Mouse (Mus musculus): ENCODE measurements around the gene Map3k12. TPM values are rescaled to one million over a fixed set of nuclear protein-coding genes. Genes with fewer than 3 reads are reported as not detected.

Gene Map3k12
- total RNA-seq, 2 experiments from 2014 or later = 6.1 to 6.3 TPM

DNA sequence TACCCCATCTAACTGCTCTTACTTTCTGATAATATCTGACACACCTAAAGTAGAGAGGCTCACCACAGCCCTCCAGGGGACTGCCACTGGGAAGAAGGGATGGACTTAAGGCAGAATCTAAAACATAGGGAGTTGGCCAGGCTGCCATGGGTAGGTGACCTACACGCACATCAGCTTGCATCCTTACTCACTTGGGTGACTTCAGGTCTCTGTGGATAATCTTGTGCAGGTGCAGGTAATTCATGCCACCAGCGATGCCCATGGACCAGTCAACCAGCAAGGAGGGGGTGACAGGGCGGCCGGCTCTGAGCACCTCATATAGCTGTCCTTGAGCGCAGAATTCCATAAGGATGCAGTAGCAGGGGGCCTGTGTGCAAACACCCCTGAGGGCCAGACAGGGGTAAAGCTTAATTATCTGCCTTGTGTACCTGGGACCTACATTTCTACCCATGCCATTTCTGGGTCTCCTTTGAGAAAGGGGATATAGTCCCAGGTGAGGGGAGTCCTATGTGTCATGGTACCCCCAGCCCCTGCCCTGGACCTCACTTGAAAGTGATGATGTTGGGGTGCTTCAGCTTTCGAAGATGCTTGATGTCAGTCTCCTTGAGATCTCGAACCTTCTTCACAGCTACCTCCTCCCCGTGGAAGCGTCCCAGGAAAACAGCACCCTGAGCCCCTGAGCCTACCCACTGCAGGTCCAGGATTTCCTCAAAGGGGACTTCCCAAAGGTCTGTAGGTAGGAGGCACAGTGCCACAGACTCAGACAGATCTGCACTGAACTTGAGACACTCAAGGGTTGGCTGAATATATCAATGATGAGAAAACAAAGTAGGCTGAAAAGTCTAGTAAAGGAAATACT lies 12.7 kb downstream of the Map3k12 start:
- no peak for DNase-seq (ENCODE audit: low spot score in 2 of 2)

GRCm38 (mm10) chr15:102503447-102503846 lies 13.4 kb downstream of the Map3k12 start, which contains the start of gene Gm10337:
Gene Gm10337, plus strand, starts transcription at chr15:102503722.
- DNase-seq (ENCODE audit: low spot score in 2 of 2) = no peak

- DNase-seq (ENCODE audit: low spot score in 2 of 2) = no peak
Observed at GRCm38 (mm10) chr15:102502254-102502840, 14.5 kb downstream of the Map3k12 start.

DNA sequence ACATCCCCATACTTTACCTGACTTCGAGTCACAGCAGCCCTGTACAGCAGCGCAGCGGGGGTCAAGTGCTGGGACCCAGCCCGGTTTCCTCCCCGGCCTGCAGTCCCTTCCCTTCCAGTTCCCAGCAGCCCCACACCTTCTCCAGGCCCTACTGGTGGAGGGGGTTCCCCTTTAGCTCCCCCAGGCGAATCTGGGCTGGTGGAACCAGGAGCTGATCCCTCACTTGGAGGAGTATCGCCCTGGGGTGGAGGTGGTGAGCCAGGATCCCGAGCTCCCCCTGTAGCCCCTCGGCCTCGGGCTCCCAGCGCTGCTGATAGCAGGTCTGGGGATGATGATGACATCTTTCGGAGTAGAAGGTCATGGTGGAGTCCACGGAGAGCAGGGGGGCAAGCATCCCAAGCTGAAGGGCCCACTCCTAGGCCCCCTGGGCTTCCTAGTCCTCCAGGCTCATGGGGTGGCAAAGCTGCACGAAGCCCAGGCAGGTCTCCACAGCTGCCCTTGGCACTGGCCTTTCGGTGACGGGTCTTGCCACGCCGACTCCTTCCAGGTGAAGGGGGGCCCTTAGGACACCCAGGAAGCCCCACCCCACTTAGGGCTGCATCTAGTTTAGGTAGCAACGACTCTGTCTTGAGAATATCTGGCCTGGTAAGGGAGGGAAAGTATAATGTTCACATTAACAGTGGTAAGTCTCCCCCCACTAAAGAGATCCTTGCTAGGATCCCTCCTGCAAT lies 15.6 kb downstream of the Map3k12 start:
- no peak for DNase-seq (ENCODE audit: low spot score in 2 of 2)

DNA sequence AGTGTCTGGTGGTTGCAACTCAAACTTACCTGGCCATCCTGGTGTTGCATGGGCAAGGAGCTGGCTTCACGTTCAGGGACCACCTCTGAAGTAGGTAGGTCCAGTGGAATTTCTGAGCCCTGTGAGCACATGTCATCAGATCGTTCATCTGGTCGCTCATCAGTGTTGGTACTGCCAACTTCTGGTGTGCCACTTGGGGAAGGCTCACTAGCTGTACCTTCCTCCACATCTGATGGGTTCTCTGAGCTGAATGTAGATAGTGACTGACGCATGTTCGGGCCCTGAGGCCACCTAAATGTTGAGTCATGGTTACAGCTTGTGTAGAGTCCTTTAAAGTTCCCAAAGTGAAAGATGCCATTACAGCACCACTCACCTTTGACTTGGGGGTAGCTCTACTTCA lies 16.4 kb downstream of the Map3k12 start:
- DNase-seq (ENCODE audit: low spot score in 2 of 2) = no peak

DNA sequence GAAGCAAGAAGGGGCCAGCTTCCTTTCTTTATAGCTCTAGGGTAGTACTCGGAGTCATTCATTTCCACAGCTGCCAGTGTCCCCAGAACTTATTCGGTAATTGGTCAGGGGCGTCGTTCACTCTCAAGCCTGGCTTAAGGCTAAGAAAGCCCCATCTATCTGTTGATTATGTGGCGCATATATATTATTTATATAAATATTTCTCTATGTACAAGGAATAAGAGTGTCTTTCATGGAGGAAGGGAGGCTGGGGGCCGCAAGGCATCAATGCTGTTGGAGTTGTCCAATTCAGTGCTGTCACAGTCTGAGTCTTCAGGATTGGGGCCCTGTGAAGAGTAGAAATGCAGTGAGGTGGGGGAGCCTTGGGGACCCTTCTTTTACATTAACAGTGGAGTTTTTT lies 17.0 kb downstream of the Map3k12 start:
- DNase-seq (ENCODE audit: low spot score in 2 of 2) = no peak

DNA sequence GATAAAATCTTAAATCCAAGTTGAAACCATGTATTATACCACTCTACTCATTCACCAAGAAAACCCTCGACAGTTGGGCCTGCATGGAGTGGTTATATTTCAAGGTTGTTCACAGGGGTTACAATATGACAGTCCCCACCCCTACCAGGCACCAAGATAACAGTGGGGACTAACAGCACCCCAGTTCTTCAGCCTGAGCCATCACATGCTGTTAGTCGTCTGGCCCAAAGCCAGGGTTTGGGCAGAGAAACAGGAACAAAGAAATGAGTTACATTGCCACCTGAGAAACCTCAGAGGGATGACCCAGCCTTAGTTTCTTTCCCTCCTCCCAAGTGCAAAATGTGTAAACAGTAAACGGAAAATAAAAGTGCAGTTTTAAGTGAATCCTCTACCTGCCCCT lies 17.5 kb downstream of the Map3k12 start:
- DNase-seq (ENCODE audit: low spot score in 2 of 2) = no peak

DNA sequence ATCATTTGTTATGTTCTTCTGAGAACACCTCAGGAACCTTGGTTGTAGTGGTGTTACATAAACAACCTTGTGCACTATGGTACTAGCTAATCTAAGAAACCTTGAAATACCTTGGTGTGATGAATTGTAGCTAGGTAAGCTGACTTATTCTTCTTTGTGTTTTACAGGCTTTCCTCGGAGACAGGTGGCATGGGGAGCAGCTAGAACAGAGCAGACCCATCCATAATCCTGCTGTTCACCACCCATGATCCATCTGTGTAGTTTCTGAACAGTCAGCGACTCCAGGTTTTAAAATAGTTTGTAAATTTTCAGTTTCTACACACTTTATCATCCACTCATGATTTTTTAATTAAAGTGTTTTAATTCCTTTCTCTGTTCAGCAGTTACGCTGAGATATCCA lies 18.5 kb downstream of the Map3k12 start:
- no peak for DNase-seq (ENCODE audit: low spot score in 2 of 2)

DNA sequence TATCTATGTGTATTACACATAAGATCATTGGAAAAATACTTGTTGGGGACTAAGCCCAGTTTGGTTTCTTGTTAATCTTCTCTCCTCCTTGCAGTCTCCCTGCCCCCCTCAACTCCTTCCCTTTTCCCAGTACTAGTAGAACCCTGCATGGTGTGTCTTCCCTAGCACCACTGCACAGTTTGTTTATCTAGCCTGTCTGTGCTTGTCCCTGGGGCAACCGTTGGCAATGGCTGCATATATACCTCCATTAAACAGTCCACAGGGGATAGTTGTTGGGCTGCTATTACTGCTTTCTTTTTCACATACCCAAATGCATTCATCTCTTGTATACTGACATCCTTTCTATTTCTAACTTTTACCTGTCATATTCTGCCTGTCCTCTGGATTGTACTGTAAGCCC lies 29.2 kb downstream of the Map3k12 start:
- no peak for DNase-seq (ENCODE audit: low spot score in 2 of 2)

DNA sequence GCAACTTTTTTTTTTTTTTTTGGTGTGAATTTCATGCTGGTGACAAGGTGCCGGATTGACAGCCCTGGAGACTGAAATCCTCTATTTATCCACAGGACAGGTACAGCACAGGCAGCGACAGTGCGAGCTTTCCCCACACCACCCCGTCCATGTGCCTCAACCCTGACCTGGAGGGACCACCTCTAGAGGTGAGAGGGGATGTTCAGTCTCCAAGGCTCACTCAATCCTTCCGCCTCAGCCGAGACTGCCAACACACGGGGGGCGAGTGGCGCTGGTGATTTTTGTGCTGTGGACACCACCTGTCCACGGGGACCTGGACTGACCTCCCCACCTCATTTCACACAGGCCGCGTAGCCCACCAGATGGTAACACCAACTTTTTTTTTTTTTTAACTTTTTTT lies 31.0 kb downstream of the Map3k12 start:
- DNase-seq (ENCODE audit: low spot score in 2 of 2) = no peak

DNA sequence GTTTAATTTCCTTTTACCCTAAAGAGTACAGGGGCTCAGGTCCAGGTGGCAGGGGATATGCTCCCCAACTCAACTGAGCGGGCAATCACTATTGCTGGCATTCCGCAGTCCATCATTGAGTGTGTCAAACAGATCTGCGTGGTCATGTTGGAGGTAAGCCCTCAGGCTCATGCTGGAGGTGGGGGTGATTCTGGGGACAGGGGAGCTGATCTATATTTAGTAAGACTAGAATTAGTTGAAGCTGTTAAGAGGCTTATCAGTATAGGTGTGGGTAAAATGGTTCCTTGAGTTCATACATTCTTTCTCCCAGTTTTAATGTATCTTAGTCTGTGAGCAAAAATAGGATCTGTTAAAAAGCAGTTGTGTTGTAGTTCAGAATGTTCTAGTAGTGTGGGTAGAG lies 33.7 kb downstream of the Map3k12 start:
- no peak for DNase-seq (ENCODE audit: low spot score in 2 of 2)

GRCm38 (mm10) chr15:102474520-102474919 lies 42.3 kb downstream of the Map3k12 start:
- no peak for DNase-seq (ENCODE audit: low spot score in 2 of 2)

GRCm38 (mm10) chr15:102473246-102473645 lies 43.6 kb downstream of the Map3k12 start:
- DNase-seq (ENCODE audit: low spot score in 2 of 2) = no peak

DNA sequence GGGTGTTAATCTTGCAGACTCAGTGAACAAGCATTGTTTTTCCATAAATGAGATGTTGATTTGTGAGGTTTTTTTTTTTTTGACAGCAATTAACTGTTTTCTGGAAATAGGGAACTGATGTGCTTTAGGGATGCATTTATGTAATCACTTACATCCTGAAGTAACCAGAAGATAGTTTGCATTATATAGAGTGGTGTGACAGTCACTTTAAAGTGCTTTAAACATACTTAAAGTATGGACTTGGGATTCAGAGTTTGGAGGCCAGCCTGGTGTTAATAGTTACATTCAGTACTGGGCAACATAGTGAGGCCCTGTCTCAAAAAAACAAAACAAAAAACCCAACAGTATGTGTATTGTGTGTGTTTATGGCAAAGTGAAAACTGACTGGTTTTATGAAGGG lies 45.1 kb downstream of the Map3k12 start:
- no peak for DNase-seq (ENCODE audit: low spot score in 2 of 2)

DNA sequence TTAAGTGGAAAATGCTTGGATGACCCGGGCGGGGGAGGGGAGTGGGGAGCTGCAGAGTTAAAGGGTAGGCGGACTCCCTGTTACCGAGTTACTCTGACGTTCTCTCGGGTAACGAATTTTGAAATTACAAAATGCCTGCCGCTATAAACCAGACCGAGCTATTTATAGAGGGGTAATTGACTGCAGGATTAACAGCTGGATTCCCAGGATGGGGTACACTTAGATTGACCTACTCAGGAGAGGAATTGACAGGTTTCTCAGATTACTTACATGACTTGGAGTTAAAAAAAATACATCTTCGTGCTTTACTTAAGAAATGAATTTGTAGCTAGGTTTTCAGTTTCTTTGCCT lies 45.6 kb downstream of the Map3k12 start:
- no peak for DNase-seq (ENCODE audit: low spot score in 2 of 2)

GRCm38 (mm10) chr15:102470605-102471294 lies 46.1 kb downstream of the Map3k12 start:
- peak; percentile 72 to 86 for DNase-seq (ENCODE audit: low spot score in 2 of 2)

DNA sequence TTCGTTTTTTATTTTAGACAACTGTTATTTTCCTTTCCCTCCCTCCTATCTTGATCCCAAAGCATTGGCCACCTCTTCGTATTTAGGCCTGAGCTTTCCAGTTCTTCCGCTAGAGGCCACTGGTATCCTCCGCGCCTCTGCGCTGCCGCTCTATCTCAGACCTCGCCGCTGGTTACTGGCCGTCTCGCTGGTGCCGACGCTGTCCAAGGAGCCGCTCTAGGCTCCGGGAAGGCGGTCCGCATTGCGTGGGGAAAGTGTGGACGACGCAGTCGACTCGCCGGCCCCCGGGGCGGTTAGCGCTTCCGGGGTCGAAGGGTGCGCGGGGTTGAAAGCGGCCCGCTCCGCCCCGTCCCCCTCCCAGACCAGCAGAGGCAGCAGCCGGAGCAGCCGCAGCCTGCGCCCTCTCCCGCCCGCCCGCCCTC lies 46.7 kb downstream of the Map3k12 start, which contains the start of gene Pcbp2:
TSS of gene Pcbp2 (plus strand) at position 357 of the 422 bp plus-strand sequence.
- DNase-seq (ENCODE audit: low spot score in 2 of 2) = peak; percentile 94 to 95

GRCm38 (mm10) chr15:102468675-102469370 lies 48.0 kb downstream of the Map3k12 start:
- DNase-seq (ENCODE audit: low spot score in 2 of 2) = no peak

DNA sequence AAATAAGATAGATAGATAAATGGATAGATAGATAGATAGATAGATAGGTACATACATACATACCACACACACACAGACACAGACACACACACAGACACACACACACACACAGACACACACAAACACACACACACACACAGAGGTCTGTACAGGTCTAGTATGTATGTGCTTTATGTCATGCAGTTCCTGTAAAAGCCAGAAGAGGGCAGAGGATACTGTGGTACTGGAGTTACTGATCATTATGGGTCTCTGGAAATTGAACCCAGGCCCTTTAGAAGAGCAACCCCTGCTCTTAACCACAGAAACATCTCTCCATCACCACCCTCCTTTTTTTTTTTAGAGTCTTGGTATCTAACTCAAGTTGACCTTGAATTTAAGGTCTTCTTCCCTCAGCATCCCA lies 53.2 kb downstream of the Map3k12 start:
- DNase-seq (ENCODE audit: low spot score in 2 of 2) = no peak

- DNase-seq (ENCODE audit: low spot score in 2 of 2) = no peak
Observed at GRCm38 (mm10) chr15:102461430-102462075, 55.3 kb downstream of the Map3k12 start.

All from gastrocnemius, postnatal 4 days (tissue).